Mouse (Mus musculus): ENCODE measurements around the gene Kif21b. TPM values are rescaled to one million over a fixed set of nuclear protein-coding genes. Genes with fewer than 3 reads are reported as not detected.

Kif21b gene
- polyA plus RNA-seq, 1 experiment, result 224 TPM

DNA sequence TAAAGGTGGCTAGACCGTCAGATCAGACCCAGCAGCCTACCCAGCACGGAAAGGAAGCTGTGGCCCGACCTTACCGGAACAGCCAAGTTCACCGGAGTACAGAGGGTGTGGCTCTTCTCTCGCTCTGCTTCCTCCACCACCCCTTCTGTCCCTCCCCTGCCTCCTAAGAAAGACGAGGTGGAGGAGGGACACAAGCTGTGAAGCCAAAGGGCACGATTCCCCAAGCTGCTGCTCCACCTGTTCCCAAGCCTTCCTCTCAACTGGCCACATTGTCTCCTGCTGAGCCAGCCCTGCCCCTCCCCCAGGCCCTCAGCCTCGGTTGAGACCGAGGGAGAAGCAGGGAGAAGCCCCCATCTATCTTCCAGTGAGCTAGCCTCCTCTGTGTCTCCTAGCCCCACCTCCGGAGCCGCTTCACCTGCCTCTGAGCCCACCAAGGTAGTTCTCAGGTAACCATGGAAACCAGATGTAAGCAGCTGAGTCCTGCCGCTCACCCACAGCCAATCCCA is 43.0 kb downstream of the Kif21b start:
- no peaks in the 10 kb centered on the region for H3K27me3 ChIP-seq (ENCODE audit: control insufficient read depth, insufficient read depth, low read length)
- H3K4me3 ChIP-seq (ENCODE audit: control insufficient read depth, insufficient read depth, low read length), result no peak overlapping the region
- 30% methylated on average over 13 of the region's 13 CpGs for WGBS
- peaks cover 65% of the 10 kb centered on the region for H3K36me3 ChIP-seq (ENCODE audit: control insufficient read depth, insufficient read depth, low read length)
- no peak overlapping the region for H3K27ac ChIP-seq (ENCODE audit: control insufficient read depth, insufficient read depth, low read length)
- peaks cover 10% of the 10 kb centered on the region for H3K4me1 ChIP-seq (replicated peaks; ENCODE audit: control insufficient read depth, insufficient read depth, low read length)
- DNase-seq, result no peak
- TF ChIP-seq POLR2A (IDR thresholded peaks at IDR 0.05; ENCODE audit: control insufficient read depth, extremely low read depth, insufficient read depth, low read length, poor library complexity) (no peak), CTCF (IDR thresholded peaks at IDR 0.05; ENCODE audit: borderline replicate concordance, control insufficient read depth, extremely low read depth, insufficient read depth, low read length, poor library complexity) (0 out of 2 replicates have a peak, but pooled peaks have one; percentile 3)

DNA sequence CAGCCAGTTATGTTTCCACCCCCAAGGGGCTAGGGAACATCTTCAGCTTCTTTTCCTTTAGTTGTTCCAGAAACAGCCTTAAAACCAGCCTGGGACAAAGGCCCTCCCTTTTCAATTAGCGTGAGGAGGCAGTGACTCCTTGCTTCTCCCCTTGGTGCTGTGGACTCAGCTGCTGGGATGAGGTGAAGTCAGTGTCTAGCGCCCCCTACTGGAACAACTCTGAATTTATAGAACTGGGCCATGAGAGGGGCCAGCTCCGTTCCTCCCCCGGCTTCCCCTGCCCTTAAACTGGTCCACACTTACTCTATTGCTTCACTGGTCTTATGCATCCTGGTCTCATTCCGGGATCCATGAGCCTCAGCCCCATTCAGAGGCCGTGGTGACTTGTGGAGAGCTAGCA is 44.0 kb downstream of the Kif21b start:
- Histone ChIP-seq H3K4me1 (replicated peaks; ENCODE audit: control insufficient read depth, insufficient read depth, low read length) (peaks cover 10% of the 10 kb centered on the region), H3K27me3 (ENCODE audit: control insufficient read depth, insufficient read depth, low read length) (no peaks in the 10 kb centered on the region), H3K4me3 (ENCODE audit: control insufficient read depth, insufficient read depth, low read length) (no peak overlapping the region), H3K27ac (ENCODE audit: control insufficient read depth, insufficient read depth, low read length) (no peak overlapping the region), H3K36me3 (ENCODE audit: control insufficient read depth, insufficient read depth, low read length) (peaks cover 59% of the 10 kb centered on the region)
- DNase-seq, result peak; percentile 56
- 66% methylated on average over 6 of the region's 6 CpGs for WGBS
- TF ChIP-seq POLR2A (IDR thresholded peaks at IDR 0.05; ENCODE audit: control insufficient read depth, extremely low read depth, insufficient read depth, low read length, poor library complexity) (no peak), CTCF (IDR thresholded peaks at IDR 0.05; ENCODE audit: borderline replicate concordance, control insufficient read depth, extremely low read depth, insufficient read depth, low read length, poor library complexity) (peak; percentile 70; the same call in 1 of the 2 replicates)

DNA sequence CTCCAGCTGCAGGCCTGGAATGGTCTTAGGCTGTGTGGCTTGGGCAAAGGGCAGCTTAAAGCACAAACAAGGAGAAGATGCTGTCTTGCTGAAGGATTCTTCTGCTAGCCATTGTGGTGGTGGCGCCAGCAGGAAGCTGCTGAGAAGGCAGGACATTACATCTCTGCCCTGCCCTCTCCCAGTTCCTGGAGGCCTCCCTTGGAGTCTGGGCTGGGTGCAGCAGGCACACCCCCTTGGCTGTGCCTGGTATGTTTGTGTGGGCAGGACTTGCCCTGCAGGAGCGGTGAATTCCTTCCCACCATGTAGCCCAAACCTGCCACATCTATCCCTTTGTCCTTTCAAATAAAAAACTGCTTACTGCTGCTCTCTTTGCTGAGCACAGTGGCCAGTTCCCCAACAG is 45.9 kb downstream of the Kif21b start:
- Histone ChIP-seq H3K4me3 (ENCODE audit: control insufficient read depth, insufficient read depth, low read length) (no peak overlapping the region), H3K27ac (ENCODE audit: control insufficient read depth, insufficient read depth, low read length) (no peak overlapping the region), H3K36me3 (ENCODE audit: control insufficient read depth, insufficient read depth, low read length) (peaks cover 40% of the 10 kb centered on the region), H3K27me3 (ENCODE audit: control insufficient read depth, insufficient read depth, low read length) (no peaks in the 10 kb centered on the region), H3K4me1 (replicated peaks; ENCODE audit: control insufficient read depth, insufficient read depth, low read length) (peaks cover 10% of the 10 kb centered on the region)
- TF ChIP-seq POLR2A (IDR thresholded peaks at IDR 0.05; ENCODE audit: control insufficient read depth, extremely low read depth, insufficient read depth, low read length, poor library complexity) (no peak), CTCF (IDR thresholded peaks at IDR 0.05; ENCODE audit: borderline replicate concordance, control insufficient read depth, extremely low read depth, insufficient read depth, low read length, poor library complexity) (no peak)
- 91% methylated on average over 2 of the region's 2 CpGs for WGBS
- DNase-seq, result no peak

DNA sequence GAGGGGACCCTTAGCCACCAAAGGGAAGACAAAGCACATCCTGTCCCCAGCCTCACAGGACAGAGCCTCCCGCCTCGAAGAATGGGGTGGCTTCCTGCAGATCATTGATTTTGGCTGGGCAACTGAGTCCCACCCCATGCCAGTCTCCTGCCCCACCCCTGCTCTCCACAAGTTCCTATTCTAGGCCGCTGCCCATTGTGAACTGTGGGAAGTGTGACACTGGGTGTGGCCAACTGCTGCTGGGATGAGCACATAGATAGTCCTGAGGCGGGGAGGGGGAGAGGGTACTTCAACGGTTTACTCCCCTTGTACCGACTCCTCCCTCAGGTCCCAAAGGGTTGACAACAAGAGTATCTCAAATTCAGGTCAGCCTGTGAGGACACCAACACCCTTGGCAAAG is 47.6 kb downstream of the Kif21b start:
- no peak for DNase-seq
- 62% methylated on average over 6 of the region's 6 CpGs for WGBS

DNA sequence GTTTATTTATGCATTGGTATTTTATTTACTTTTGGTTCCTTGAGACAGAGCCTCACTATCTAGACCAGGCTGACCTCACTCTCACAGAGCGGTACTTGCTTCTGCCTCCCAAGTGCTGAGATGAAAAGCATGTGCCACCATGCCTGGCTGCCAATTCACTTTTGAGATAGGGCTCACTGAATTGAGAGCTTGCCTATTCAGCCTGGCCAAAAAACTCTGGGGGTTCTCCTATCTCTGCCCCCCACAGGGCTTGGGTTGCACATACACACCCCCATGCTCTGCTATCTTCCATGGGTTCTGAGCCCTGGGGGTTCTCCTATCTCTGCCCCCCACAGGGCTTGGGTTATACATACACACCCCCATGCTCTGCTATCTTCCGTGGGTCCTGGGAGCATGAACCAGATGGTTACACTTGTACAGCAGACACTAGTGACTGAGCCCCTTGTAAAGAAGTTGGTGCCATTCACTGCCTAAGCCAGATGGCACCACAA is 48.4 kb downstream of the Kif21b start:
- Histone ChIP-seq H3K4me3 (ENCODE audit: control insufficient read depth, insufficient read depth, low read length) (no peak overlapping the region), H3K4me1 (replicated peaks; ENCODE audit: control insufficient read depth, insufficient read depth, low read length) (no peaks in the 10 kb centered on the region), H3K27ac (ENCODE audit: control insufficient read depth, insufficient read depth, low read length) (no peak overlapping the region), H3K27me3 (ENCODE audit: control insufficient read depth, insufficient read depth, low read length) (no peaks in the 10 kb centered on the region), H3K36me3 (ENCODE audit: control insufficient read depth, insufficient read depth, low read length) (peaks cover 24% of the 10 kb centered on the region)
- WGBS, result 90% methylated on average over 2 of the region's 2 CpGs
- DNase-seq, result no peak
- TF ChIP-seq CTCF (IDR thresholded peaks at IDR 0.05; ENCODE audit: borderline replicate concordance, control insufficient read depth, extremely low read depth, insufficient read depth, low read length, poor library complexity) (no peak), POLR2A (IDR thresholded peaks at IDR 0.05; ENCODE audit: control insufficient read depth, extremely low read depth, insufficient read depth, low read length, poor library complexity) (no peak)

More for the DNA sequence above, 47.6 kb downstream of the Kif21b start:
- Histone ChIP-seq H3K36me3 (ENCODE audit: control insufficient read depth, insufficient read depth, low read length) (peaks cover 28% of the 10 kb centered on the region), H3K27me3 (ENCODE audit: control insufficient read depth, insufficient read depth, low read length) (no peaks in the 10 kb centered on the region), H3K4me3 (ENCODE audit: control insufficient read depth, insufficient read depth, low read length) (no peak overlapping the region), H3K27ac (ENCODE audit: control insufficient read depth, insufficient read depth, low read length) (no peak overlapping the region), H3K4me1 (replicated peaks; ENCODE audit: control insufficient read depth, insufficient read depth, low read length) (peaks cover 6% of the 10 kb centered on the region)
- no peak for TF ChIP-seq POLR2A (IDR thresholded peaks at IDR 0.05; ENCODE audit: control insufficient read depth, extremely low read depth, insufficient read depth, low read length, poor library complexity)

DNA sequence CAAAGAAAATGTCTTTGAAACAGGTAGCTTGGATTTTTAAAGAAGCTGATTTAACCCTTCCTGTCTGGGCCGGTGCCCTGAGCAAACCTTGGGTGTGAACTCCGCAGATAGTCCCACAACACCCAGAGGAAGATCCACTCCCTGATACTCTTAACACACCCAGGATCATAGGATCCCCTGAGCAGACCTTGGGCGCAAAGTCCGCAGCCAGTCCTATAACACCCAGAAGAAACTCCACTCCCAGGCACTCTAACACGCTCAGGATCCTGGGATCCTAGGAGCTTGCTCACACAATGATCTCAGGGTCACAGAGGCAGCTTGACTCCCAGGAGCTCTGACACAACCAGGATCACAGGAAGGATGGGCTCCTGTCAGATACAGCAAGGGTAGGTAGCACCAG is 58.8 kb downstream of the Kif21b start:
- TF ChIP-seq POLR2A (IDR thresholded peaks at IDR 0.05; ENCODE audit: control insufficient read depth, extremely low read depth, insufficient read depth, low read length, poor library complexity) (no peak), CTCF (IDR thresholded peaks at IDR 0.05; ENCODE audit: borderline replicate concordance, control insufficient read depth, extremely low read depth, insufficient read depth, low read length, poor library complexity) (no peak)
- 97% methylated on average over 5 of the region's 5 CpGs for WGBS
- Histone ChIP-seq H3K27me3 (ENCODE audit: control insufficient read depth, insufficient read depth, low read length) (no peaks in the 10 kb centered on the region), H3K4me1 (replicated peaks; ENCODE audit: control insufficient read depth, insufficient read depth, low read length) (no peaks in the 10 kb centered on the region), H3K36me3 (ENCODE audit: control insufficient read depth, insufficient read depth, low read length) (no peaks in the 10 kb centered on the region), H3K4me3 (ENCODE audit: control insufficient read depth, insufficient read depth, low read length) (no peak overlapping the region), H3K27ac (ENCODE audit: control insufficient read depth, insufficient read depth, low read length) (no peak overlapping the region)
- DNase-seq, result no peak

DNA sequence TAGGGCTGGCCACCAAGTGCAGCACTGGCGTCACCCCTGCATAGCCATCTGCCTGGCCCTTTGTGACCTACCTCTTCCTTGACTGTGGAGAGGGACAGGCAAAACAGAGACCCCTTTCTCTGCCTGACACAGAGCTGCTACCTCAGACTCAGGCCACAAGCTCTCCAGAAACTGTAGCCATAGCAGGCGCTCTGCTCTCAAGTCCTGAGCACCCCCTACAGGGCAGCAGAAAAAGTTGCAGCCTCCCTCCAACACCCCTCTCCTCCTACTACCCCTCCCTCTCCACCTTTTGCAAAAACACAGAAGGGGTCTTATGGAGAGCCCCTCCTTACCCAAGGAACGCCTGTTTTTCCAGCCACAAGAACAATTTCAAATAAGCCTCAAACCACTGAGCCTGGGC is 81.6 kb downstream of the Kif21b start, which contains the start of gene Mroh3:
TSS of gene Mroh3 (minus strand) at position 26 of the 400 bp plus-strand sequence.
- 54% methylated on average over 3 of the region's 3 CpGs for WGBS
- DNase-seq, result peak; percentile 50
- no peak within 1 kb of the TSS for H3K4me3 ChIP-seq (ENCODE audit: control insufficient read depth, insufficient read depth, low read length)

More for the DNA sequence above, 81.6 kb downstream of the Kif21b start, which contains the start of gene Mroh3:
- Histone ChIP-seq H3K4me1 (replicated peaks; ENCODE audit: control insufficient read depth, insufficient read depth, low read length) (no peaks in the 10 kb centered on the region), H3K27ac (ENCODE audit: control insufficient read depth, insufficient read depth, low read length) (no peak within 1 kb of the TSS), H3K27me3 (ENCODE audit: control insufficient read depth, insufficient read depth, low read length) (no peaks in the 10 kb centered on the region), H3K36me3 (ENCODE audit: control insufficient read depth, insufficient read depth, low read length) (no peaks in the 10 kb centered on the region)
- peak; percentile 65; the same call in 1 of the 2 replicates for TF ChIP-seq CTCF (IDR thresholded peaks at IDR 0.05; ENCODE audit: borderline replicate concordance, control insufficient read depth, extremely low read depth, insufficient read depth, low read length, poor library complexity)
- no peak for TF ChIP-seq POLR2A (IDR thresholded peaks at IDR 0.05; ENCODE audit: control insufficient read depth, extremely low read depth, insufficient read depth, low read length, poor library complexity)

All from thymus, adult 2 months (tissue).